Mouse (Mus musculus): ENCODE measurements at regions not wholly inside any gene's neighbourhood (a gene's known extent, or its start where the extent isn't known, plus 50 kb on each side); places are given as distances from the start of the nearest gene placed in this dataset.

DNA sequence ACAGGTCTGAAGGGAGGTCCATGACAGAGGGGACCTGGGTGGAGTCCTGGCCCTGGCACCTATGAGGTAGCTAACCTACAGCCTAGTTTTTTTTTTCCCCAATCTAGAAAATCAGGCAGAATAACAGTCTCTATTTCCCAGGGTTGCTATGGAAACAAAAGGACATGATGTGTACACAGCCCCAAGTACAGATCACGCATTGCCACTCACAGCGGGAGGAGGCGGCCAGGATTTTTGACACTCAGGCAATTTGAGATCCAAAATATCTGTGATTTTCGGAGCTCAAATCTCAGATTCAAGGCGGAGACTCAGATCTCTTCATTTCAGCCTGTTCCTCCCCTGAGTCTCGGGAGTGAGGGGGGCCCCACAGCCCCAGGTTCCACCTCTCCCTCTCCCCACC is 318.7 kb downstream of the Matn1 start:
- no peak overlapping the region for H3K4me3 ChIP-seq
- no peak overlapping the region for H3K27ac ChIP-seq
- H3K36me3 ChIP-seq: no peaks in the 10 kb centered on the region
- H3K27me3 ChIP-seq (replicated peaks): peaks cover 18% of the 10 kb centered on the region
- H3K4me1 ChIP-seq: no peaks in the 10 kb centered on the region
- no peak for ATAC-seq
- no peak overlapping the region for H3K4me2 ChIP-seq
- no peak overlapping the region for H3K9ac ChIP-seq
- H3K9me3 ChIP-seq (replicated peaks): no peaks in the 10 kb centered on the region
- 64% methylated on average over 6 of the region's 6 CpGs for WGBS (ENCODE audit: insufficient replicate concordance)

DNA sequence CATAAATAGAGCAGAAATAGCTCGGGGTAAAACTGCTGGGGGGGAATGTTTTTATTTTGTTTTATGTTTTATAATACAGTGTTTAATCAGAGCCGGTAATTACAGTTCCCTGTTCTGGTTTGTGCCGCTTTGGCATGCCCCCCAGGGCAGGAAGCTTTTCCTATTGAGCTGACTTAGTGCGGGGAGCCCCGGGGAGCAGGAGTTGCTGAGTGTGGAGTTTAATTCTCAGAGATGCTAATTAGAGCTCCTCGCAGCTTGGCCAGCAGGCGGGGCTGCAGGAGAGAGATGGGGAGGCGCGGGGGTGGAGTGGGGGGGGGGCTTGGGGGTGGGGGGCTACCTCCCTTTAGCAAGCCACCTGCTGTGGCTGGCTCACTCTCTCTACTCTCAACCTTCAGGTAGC is 322.6 kb downstream of the Matn1 start:
- Histone ChIP-seq H3K36me3 (no peaks in the 10 kb centered on the region), H3K27ac (no peak overlapping the region), H3K4me3 (no peak overlapping the region), H3K9me3 (replicated peaks) (no peaks in the 10 kb centered on the region), H3K4me1 (no peaks in the 10 kb centered on the region), H3K4me2 (no peak overlapping the region), H3K9ac (no peak overlapping the region), H3K27me3 (replicated peaks) (peaks cover 25% of the 10 kb centered on the region)
- no peak for ATAC-seq
- WGBS (ENCODE audit: insufficient replicate concordance): 13% methylated on average over 9 of the region's 9 CpGs

DNA sequence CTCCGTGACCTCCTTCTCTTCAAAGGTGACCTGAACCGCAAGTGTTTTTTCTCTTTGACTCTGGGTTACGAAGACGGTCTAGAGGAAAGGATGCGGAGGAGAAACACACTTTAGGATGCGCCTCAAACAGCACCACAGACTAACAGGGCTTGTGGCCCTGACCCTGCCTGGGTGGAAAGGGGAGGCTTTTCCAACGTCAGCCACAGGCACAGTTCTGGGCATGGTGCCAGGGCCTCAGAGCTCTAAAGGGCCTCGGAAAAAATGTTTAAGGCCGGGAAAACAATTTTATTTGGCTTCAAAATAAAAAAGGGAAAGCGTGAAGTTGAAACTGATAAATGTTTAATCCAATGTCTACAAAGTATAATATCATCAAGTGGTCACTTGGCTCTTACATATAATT is 323.6 kb downstream of the Matn1 start:
- Histone ChIP-seq H3K27me3 (replicated peaks) (peaks cover 26% of the 10 kb centered on the region), H3K36me3 (no peaks in the 10 kb centered on the region), H3K4me2 (no peak overlapping the region), H3K27ac (no peak overlapping the region), H3K9ac (no peak overlapping the region), H3K4me3 (no peak overlapping the region), H3K9me3 (replicated peaks) (no peaks in the 10 kb centered on the region), H3K4me1 (no peaks in the 10 kb centered on the region)
- 48% methylated on average over 10 of the region's 10 CpGs for WGBS (ENCODE audit: insufficient replicate concordance)
- ATAC-seq: no peak

DNA sequence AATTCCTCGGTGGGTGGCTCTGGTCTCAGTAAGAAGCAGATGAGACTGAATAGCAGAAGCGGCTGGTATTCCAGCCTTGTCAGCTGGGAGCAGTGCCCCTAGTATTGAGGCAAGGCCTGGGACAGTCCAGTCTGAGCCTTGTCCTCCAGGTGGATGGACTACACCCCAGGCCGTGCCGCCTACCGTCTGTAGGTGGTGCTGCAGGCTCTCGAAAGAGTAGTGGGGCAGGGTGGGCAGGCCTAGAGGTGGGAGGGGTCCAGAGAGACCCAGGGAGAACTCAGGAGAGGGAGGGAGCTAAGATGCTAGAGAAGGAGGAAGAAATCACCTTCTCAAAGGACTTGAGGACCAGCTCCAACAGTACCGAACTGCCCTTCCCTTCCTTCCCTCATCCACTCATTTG is 326.0 kb downstream of the Matn1 start:
- no peak overlapping the region for H3K4me3 ChIP-seq
- H3K9me3 ChIP-seq (replicated peaks): no peaks in the 10 kb centered on the region
- H3K4me1 ChIP-seq: no peaks in the 10 kb centered on the region
- H3K27ac ChIP-seq: no peak overlapping the region
- H3K36me3 ChIP-seq: no peaks in the 10 kb centered on the region
- WGBS (ENCODE audit: insufficient replicate concordance): 14% methylated on average over 7 of the region's 7 CpGs
- peaks cover 26% of the 10 kb centered on the region for H3K27me3 ChIP-seq (replicated peaks)
- no peak overlapping the region for H3K9ac ChIP-seq
- H3K4me2 ChIP-seq: no peak overlapping the region
- no peak for ATAC-seq

DNA sequence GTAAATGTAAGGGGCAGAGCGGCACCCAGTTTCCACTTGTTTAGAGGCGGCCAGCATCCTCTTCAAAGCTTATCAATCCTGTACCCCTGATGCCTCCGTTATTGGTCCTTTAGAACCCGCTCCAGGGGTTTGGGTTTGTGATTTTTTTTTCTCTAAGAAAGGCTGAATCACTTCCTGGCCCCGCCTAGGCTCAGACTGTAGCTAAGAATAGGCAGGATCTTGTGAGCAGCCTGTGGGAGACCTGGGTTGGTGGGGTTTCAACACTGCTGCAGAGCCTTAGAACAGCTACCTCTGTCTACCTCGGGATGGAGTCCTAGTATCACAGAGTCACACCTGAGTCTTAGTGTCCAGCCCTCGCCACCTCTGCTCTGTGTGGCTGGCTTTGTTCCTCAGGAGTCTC is 327.9 kb downstream of the Matn1 start:
- no peak overlapping the region for H3K4me2 ChIP-seq
- H3K27me3 ChIP-seq (replicated peaks): peaks cover 16% of the 10 kb centered on the region
- H3K9me3 ChIP-seq (replicated peaks): no peaks in the 10 kb centered on the region
- H3K27ac ChIP-seq: no peak overlapping the region
- ATAC-seq: no peak
- H3K9ac ChIP-seq: no peak overlapping the region
- 32% methylated on average over 7 of the region's 7 CpGs for WGBS (ENCODE audit: insufficient replicate concordance)
- H3K4me1 ChIP-seq: no peaks in the 10 kb centered on the region
- no peak overlapping the region for H3K4me3 ChIP-seq
- no peaks in the 10 kb centered on the region for H3K36me3 ChIP-seq

DNA sequence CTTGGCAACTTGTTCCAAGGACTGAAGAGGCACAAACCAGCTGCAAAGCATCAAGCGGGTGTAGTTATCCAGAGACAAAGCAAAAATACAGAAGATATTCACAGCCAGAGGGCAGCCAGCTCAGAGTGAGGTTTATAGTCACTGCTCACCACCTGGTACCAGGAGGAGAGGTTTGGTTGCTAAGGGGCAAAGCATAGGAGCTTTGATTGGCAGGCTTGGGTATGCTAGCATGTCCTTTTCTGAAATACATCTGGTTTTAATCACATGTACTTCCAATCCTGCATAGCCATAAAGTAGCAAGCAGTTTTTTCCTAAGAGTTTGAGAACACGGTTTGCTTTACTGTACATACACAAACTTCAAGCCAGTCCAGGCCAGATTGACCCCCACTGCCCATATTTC is 349.4 kb downstream of the Matn1 start:
- no peaks in the 10 kb centered on the region for H3K9me3 ChIP-seq (replicated peaks)
- WGBS (ENCODE audit: insufficient replicate concordance): 70% methylated on average over 2 of the region's 2 CpGs
- no peak for ATAC-seq

DNA sequence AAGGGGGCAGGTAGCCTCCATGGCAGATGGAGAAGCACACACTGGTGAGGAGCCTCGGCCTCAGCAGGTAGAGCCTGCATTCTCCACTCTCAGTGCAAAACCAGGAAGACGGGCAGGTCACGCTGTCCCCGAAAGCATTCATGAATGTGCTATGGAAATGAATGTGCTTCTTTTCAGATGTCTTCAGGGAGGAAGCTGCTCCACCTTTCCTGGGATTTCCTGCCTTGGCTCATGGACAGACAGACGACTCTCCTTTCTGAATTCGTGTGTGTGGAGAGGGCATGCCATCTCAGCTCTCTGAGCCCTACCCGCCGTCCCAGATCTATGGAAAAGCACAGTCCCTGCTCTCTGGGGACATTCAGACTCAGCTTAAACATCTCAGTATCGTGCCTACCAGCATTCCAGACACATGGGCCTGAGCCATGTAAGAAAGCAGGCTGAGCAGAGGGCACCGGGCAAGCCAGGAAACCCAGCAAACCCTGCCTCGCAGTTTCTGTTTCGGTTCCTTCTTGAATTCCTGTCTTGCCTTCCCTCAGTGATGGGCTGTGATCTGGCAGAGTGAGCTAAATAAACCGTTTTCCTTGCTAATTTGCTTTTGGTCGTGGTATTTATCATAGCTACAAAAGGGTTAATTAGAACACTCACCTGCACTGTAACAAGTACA is 354.0 kb downstream of the Matn1 start:
- no peak overlapping the region for H3K9ac ChIP-seq
- H3K4me3 ChIP-seq: no peak overlapping the region
- H3K4me2 ChIP-seq: no peak overlapping the region
- H3K9me3 ChIP-seq (replicated peaks): no peaks in the 10 kb centered on the region
- H3K27ac ChIP-seq: no peak overlapping the region
- H3K36me3 ChIP-seq: no peaks in the 10 kb centered on the region
- no peaks in the 10 kb centered on the region for H3K4me1 ChIP-seq
- no peaks in the 10 kb centered on the region for H3K27me3 ChIP-seq (replicated peaks)
- ATAC-seq: no peak
- 60% methylated on average over 14 of the region's 14 CpGs for WGBS (ENCODE audit: insufficient replicate concordance)

More for the DNA sequence above, 349.4 kb downstream of the Matn1 start:
- Histone ChIP-seq H3K9ac (no peak overlapping the region), H3K36me3 (no peaks in the 10 kb centered on the region), H3K4me3 (no peak overlapping the region), H3K4me1 (no peaks in the 10 kb centered on the region), H3K27me3 (replicated peaks) (no peaks in the 10 kb centered on the region), H3K4me2 (no peak overlapping the region), H3K27ac (no peak overlapping the region)

DNA sequence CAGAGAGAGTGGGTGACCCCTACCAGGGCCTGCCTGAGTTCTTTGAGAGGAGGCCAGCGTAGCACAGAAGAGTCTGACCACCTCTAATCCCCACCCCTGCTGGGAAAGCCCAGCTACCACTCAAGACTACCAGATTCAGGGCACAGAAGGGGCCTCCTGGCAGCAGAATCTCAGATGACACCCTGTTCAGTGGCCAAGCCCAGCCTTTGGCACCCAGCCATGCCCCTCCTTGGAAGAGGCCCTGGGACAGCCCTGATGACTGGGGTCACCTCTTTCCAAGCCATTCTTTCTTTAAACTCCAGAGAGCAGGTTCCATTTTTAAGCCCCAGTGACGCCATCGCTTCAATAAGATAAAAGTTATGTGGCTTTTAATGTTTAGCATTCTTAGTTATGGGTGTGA is 359.8 kb downstream of the Matn1 start:
- Histone ChIP-seq H3K4me2 (no peak overlapping the region), H3K27ac (no peak overlapping the region), H3K9me3 (replicated peaks) (no peaks in the 10 kb centered on the region), H3K27me3 (replicated peaks) (no peaks in the 10 kb centered on the region), H3K4me1 (no peaks in the 10 kb centered on the region), H3K36me3 (no peaks in the 10 kb centered on the region), H3K9ac (no peak overlapping the region), H3K4me3 (no peak overlapping the region)
- no peak for ATAC-seq
- 76% methylated on average over 3 of the region's 3 CpGs for WGBS (ENCODE audit: insufficient replicate concordance)

DNA sequence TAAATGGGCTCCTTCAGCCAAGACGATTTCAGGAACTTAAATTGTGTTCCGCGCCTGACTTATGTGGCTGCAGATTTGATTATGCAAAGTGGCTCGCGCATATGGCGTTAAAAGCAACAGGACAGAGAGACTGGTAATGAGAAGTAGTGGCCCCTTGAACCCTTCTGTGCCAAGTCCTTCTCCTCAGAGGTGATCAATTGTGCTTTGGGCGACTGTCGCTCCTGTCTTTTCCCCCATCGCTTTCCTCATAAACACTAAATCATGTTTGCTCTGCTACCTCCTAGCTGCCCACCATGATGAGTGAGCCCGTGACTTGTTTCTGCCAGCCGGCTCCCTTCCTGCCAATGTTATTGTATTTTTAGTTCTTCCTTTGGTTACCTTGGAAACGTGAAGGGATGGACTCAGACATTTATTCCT is 360.2 kb downstream of the Matn1 start:
- no peak overlapping the region for H3K4me3 ChIP-seq
- H3K27me3 ChIP-seq (replicated peaks): no peaks in the 10 kb centered on the region
- no peaks in the 10 kb centered on the region for H3K4me1 ChIP-seq
- H3K9ac ChIP-seq: no peak overlapping the region
- H3K27ac ChIP-seq: no peak overlapping the region
- H3K36me3 ChIP-seq: no peaks in the 10 kb centered on the region
- no peaks in the 10 kb centered on the region for H3K9me3 ChIP-seq (replicated peaks)
- no peak overlapping the region for H3K4me2 ChIP-seq
- 72% methylated on average over 12 of the region's 12 CpGs for WGBS (ENCODE audit: insufficient replicate concordance)
- ATAC-seq: no peak

DNA sequence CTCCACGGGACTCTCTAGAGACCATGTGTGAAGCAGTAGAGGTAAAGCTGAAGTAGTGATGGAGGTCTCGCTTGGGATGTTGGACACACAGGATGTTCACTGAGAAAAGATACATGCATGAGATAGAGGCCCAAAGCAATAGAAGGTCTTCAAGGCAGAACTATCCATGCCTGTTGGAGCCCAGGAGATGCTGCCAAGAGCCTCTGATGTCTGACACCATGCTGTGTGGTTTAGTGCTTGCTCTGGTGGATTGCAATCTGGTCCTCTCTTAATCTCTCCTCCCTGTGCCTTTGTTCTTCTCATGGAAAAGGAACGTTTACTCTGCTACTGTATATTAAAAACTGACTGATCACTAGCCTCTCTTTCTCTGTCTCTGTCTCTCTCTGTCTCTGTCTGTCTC is 370.0 kb downstream of the Matn1 start:
- H3K4me1 ChIP-seq: no peaks in the 10 kb centered on the region
- no peak overlapping the region for H3K9ac ChIP-seq
- no peak overlapping the region for H3K4me2 ChIP-seq
- no peaks in the 10 kb centered on the region; the same call in 1 of the 2 replicates for H3K27me3 ChIP-seq (replicated peaks)
- no peak overlapping the region for H3K4me3 ChIP-seq
- H3K9me3 ChIP-seq (replicated peaks): no peaks in the 10 kb centered on the region
- no peak overlapping the region for H3K27ac ChIP-seq
- ATAC-seq: no peak
- no peaks in the 10 kb centered on the region for H3K36me3 ChIP-seq
- 50% methylated on average over 3 of the region's 3 CpGs for WGBS (ENCODE audit: insufficient replicate concordance)

DNA sequence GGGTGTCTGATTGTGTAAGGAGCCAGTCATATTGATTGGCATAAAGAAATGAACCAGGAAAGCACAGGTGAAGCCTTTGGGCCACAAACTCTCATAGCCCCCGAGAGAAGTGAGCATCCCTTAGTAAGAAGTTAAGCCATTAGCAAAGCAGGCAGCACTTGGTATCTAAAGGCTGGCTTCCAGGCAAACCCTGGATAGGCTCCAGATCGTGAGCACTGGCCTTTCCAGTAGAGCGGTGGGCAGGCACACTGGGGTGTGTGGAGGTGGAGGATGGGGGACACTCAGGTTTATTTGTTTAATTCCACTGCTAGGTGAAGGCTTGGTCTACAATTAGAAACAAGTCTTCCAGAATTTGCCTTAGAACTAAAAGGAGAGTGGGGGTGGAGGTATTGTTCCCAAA is 371.9 kb downstream of the Matn1 start:
- no peak overlapping the region for H3K4me2 ChIP-seq
- H3K36me3 ChIP-seq: no peaks in the 10 kb centered on the region
- H3K27ac ChIP-seq: no peak overlapping the region
- ATAC-seq: no peak
- no peaks in the 10 kb centered on the region for H3K4me1 ChIP-seq
- no peaks in the 10 kb centered on the region for H3K9me3 ChIP-seq (replicated peaks)
- H3K4me3 ChIP-seq: no peak overlapping the region
- H3K9ac ChIP-seq: no peak overlapping the region
- WGBS (ENCODE audit: insufficient replicate concordance): 51% methylated on average over 3 of the region's 3 CpGs
- H3K27me3 ChIP-seq (replicated peaks): no peaks in the 10 kb centered on the region

DNA sequence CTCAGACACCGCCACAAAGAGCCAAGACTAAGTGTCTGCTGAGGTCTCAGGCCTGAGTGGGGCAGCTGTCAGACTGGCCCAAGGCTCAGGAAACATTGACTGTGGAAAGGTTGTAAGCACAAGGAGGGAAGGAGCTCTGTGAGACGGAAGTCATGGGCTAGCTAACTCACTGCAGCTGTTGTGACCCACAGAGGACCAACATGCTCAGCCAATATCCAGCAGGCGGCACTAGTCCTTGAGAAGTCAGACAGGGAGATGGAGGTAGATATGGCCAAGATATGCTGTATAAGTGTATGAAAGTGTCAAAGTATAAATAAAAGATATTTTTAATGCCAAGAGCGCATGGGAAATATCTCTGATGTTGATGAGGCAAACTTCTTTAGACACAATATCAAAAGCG is 378.1 kb downstream of the Matn1 start:
- no peaks in the 10 kb centered on the region for H3K4me1 ChIP-seq
- H3K36me3 ChIP-seq: no peaks in the 10 kb centered on the region
- no peak overlapping the region for H3K4me2 ChIP-seq
- H3K27ac ChIP-seq: no peak overlapping the region
- WGBS (ENCODE audit: insufficient replicate concordance): 65% methylated on average over 5 of the region's 5 CpGs
- H3K9me3 ChIP-seq (replicated peaks): no peaks in the 10 kb centered on the region
- H3K27me3 ChIP-seq (replicated peaks): no peaks in the 10 kb centered on the region
- H3K9ac ChIP-seq: no peak overlapping the region
- no peak overlapping the region for H3K4me3 ChIP-seq
- no peak for ATAC-seq

DNA sequence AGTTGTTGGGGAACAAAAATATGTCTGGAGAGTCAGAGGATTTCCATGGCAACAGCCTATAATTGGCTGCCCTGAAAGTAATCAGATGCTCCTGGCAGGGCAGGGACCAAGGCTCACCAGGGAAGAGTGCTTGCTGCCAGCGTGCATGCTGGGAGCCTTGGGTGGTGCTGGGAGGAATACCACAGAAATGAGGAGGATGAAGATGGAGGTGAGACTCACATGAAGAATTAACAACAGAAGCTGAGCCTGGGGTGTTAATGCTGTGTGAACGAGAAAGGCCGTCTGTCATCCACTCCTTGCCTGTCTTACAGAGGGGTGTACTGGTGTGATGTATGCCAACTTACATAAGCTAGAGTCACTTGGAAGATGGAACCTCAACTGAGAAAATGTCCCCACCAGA is 380.3 kb downstream of the Matn1 start:
- H3K4me2 ChIP-seq: no peak overlapping the region
- 64% methylated on average over 3 of the region's 3 CpGs for WGBS (ENCODE audit: insufficient replicate concordance)
- no peak for ATAC-seq
- no peak overlapping the region for H3K9ac ChIP-seq
- no peaks in the 10 kb centered on the region for H3K27me3 ChIP-seq (replicated peaks)
- H3K36me3 ChIP-seq: no peaks in the 10 kb centered on the region
- no peak overlapping the region for H3K4me3 ChIP-seq
- H3K27ac ChIP-seq: no peak overlapping the region
- no peaks in the 10 kb centered on the region for H3K9me3 ChIP-seq (replicated peaks)
- no peaks in the 10 kb centered on the region for H3K4me1 ChIP-seq
